Mouse (Mus musculus) spleen, postnatal 14 days (tissue): Measurements from ENCODE around the gene Tmem213.

Experiments
- DNase-seq, 2 experiments: peaks; one replicate each; pipeline ENCODE4 v3.0.0; 2021 to 2022; ENCODE audit warnings: low spot score in 2 of 2

The Tmem213 gene

GRCm38 (mm10) chr6:38116107-38116770 lies 7.2 kb downstream of the Tmem213 start:
- DNase-seq: no peak

DNA sequence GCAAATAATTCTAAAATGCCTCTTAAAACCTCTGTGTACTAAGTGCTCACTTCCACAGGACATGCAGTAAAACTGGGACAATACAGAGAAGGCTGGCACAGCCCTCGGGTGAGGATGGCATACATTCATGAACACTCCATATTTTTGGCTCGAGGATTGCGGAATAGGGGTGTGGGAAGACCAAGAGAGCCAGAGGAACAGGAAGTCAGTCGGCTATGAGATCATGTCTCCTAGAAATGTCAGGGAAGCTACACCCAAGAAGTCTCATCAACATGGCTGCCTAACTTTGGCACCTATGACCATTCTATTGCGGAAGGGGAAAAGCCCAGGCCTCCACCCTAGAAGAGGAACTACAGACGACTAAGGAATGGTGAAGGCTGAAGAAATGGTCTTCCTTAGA lies 9.3 kb downstream of the Tmem213 start:
- no peak for DNase-seq

DNA sequence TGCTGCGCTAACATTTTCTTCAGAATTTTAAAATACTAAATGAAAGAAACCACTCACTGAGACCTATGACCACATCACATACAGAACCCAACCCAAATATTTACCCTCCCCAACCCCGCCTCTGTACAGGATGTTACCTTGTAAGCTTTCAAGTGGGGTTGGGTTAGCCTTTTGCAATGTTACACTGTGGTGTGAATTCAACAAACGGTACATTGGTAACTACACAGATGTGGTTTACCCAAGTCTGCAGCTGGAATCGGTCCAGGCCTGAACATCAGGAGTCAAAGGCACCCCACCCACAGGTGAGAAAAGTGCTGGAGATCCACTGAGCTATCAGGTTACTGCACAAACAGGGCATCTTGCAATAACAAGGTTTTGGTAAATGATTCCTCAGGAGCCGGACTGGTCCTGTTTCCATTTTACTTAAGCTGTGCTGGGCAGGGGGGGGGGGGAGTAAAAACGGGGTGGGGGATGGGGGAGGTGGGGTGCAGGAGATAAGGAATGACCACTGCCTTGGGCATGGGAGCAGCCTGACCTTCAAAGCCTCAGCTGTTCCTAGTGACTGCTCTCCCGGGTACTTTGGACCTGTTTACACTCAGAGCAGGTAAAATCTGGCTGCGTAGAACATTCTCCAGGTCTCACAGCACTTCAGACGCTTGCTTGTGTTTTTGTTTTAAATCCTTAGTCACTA lies 11.8 kb downstream of the Tmem213 start:
- no peak for DNase-seq

- no peak for DNase-seq
Observed at GRCm38 (mm10) chr6:38121843-38122242, 12.8 kb downstream of the Tmem213 start.

GRCm38 (mm10) chr6:38122791-38123190 lies 13.7 kb downstream of the Tmem213 start:
- no peak for DNase-seq

GRCm38 (mm10) chr6:38123471-38124206 lies 14.6 kb downstream of the Tmem213 start:
- no peak for DNase-seq

GRCm38 (mm10) chr6:38124207-38124835 lies 15.3 kb downstream of the Tmem213 start, which contains the start of gene Atp6v0a4:
Atp6v0a4 (minus strand) TSS chr6:38124586.
- DNase-seq: no peak

DNA sequence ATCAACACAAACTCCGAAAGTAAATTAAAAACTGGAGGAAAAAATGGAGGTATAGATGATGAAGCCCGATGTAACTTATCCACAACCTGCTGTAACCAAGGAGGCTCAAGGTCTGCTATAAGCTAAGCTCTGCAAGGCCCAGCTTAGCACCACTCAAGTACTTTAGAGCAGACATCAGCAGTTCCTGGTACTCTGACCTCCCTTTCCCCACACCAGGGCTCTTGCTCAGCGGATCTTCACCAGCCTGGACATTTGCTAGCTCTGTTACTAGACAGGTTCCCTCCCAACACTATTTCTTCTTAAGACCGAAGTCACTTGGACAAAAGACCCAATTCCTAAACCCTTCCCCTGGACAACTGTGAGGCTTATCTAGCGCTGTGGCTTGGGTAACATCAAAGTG lies 15.8 kb downstream of the Tmem213 start:
- DNase-seq: no peak

DNA sequence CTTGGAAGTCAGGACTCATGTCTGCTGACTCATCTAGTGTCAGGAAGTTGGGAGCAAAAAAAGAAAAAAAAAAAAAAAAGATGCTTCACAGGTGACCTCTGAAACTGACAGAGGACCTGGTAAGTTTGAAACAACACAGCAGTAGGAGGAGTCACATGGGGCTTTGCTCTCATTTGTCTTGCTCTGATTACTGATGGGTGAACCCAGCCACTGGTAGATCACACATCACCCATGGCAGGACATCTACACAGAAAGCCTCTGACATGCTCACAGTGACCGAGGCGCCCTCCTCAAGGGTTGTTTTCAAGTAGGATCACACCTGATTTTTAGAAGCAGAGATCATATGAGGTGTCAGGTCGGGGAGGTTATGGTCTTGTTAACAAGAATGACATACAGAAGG lies 16.4 kb downstream of the Tmem213 start:
- no peak for DNase-seq

GRCm38 (mm10) chr6:38128115-38128514 lies 19.1 kb downstream of the Tmem213 start:
- no peak for DNase-seq

GRCm38 (mm10) chr6:38129883-38130282 lies 20.8 kb downstream of the Tmem213 start:
- no peak for DNase-seq

- DNase-seq: no peak
Observed at GRCm38 (mm10) chr6:38131801-38132231, 22.8 kb downstream of the Tmem213 start.

GRCm38 (mm10) chr6:38134806-38135559 lies 25.9 kb downstream of the Tmem213 start:
- no peak for DNase-seq

DNA sequence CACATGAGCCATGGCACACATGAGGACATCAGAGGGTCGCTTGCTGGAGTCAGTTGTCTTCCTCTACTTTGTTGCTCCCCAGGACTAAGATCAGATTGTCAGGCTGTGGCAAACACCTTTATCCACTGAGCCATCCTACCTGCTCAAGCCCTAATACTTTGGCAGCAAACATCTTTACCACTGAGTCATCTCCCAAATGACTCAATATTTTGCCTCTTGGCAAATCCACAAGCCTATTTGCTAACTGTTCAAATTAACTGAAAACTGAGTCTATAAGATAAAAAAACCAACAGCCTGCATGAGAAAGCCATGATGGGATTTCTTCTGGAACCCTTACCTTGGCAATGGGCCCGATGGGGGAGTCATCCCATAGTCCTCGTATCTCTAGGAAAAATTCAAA lies 30.0 kb downstream of the Tmem213 start:
- DNase-seq: no peak

DNA sequence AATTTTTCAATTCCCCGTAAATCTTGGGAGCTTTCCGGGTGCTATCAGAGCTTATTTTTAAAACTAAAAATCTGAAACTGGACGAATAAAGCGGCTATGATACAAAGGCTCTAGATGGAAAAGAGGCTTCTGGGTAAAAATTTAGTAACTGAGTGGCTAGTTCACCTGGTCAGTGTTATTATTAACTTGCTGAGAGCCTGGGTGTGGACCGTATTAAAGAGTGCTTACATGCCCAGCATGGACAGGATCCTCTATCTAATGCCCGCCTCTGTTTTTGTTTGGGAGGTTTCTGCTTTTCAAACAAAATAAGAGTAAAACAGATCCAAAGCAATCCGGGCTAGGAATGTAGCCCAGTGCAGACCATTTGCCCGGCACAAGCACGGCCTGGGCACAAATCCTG lies 31.3 kb downstream of the Tmem213 start:
- DNase-seq: no peak

DNA sequence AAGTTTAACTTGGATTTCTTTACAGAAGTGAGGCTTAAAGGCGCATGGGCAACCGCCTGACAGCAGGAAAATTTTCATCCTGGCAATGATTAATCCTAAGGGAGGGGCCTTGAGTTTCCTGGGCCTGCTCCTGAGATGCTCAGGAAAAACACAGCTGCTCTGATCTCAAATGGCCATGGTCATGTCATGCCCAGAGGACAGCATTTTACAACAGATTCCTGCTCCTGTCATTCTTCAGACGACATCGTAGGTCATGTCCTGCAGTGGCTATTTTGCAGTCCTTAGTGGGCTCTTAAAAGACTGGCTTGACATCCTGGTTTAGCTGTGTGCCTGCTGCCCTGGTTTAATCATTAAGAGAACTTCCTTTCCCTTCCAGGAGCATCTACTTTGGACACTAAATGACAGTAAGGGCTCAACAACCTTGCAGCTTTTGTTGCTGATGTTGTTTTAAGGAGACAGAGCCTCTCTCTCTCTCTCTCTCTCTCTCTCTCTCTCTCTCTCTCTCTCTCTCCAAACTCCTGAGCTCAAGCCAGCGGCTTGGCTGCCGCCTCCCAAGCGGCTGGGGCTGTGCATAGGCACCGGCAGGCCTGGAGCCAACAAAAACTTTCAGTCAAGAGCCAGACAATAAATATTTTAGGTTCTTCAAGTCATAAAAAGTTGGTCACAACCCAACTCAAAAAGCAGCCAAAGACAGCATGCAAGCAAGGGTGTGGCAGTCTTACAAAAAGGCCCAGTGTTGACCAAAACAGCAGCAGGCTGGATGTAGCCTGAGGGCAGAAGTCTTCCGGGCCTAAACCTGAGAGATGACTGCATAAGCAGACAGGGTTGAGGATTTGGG lies 35.3 kb downstream of the Tmem213 start:
- DNase-seq: no peak

DNA sequence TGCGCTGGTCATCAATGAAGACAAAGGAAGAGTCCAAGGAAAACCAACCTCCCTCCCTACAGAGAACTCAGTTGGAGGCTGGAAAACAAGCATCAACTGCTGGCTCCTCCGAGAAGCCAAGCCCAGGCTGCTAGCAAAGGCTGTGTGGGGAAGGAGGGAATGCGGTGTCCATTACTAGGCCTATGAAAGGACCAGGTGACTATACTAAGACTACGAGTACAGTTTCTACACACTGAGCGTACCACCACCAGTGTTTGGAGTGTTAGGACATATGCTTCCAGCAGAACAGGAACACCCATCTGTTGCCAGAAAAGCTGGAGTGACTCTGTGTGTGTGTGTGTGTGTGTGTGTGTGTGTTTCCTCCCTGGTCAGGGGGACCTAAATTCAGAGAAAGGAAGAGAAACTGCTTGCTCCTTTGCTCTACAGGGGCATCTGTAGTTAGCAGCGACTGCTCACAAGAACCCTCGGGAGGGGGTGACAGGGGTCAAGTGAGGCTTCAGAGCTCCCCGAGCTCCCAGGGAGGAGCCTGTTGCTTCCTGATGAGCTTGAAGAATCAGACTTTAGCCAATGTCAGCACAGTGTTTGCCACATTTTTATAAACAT lies 36.5 kb downstream of the Tmem213 start:
- no peak for DNase-seq

DNA sequence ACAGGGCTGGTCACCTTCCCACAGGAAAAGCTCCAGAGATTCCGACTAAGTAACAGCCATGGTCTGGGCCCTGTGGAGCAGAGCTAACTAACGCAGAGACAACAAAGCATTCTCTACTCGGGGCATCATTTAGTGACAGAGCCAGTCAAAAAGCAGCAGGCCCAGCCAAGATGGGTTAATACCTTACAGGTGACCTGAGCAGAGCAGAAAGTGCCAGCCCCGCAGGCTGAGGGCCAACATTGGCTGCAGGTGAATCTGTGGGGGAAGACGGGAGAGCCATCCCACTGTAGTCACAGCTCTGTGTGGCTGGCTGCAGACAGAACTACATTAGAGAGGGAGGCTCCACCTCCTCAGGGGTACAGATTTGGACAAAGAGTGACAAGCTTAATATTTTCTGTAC lies 38.2 kb downstream of the Tmem213 start:
- DNase-seq: no peak

GRCm38 (mm10) chr6:38148626-38149025 lies 39.6 kb downstream of the Tmem213 start:
- no peak for DNase-seq

DNA sequence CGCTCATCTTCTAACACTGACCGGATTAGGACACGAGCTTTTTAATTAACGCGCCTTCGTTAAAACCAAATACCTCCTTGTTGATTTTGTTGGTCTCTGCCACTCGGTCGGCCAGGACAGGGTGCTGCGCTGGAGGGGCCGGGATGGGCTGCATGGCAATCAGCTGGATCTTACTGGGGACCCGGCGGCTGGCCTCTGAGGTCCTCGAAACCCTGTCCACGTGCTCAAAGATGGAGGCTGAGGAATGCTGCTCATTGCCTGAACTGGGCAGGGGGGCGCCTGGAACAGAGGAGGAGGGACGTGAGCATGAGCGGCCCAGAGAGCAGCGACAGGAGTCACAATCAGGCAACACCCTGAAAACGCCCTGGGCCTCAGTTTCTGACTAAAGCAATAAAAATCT lies 40.4 kb downstream of the Tmem213 start:
- no peak for DNase-seq
